Mouse (Mus musculus): ENCODE measurements around the gene Pde10a.

DNA sequence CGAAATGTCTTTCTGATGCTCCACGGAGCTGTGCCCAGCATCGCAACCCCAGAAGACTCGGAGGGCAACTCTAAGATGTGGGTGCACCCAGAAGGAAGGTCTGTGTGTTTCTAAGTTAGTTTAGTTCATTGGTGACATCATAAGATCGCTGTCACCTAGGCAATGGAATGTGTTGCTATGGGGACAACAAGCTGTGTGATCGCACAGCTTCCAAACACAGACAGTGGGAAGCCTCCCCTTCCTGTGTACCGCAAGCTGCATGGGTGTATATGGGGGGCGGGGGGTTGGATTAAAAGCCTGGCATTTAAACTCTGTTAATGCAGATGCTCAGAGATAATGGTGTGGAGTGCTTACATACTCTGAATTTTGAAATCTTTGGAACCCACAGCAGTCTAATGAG is 56.4 kb downstream of the Pde10a start:
- TF ChIP-seq CTCF (IDR thresholded peaks at IDR 0.05): no peak
- TF ChIP-seq POLR2A (IDR thresholded peaks at IDR 0.05; ENCODE audit: insufficient read depth, low read depth, low read length): no peak
- TF ChIP-seq EP300 (IDR thresholded peaks at IDR 0.05; ENCODE audit: insufficient read depth, low read depth, low read length): no peak
